ENCODE assay signal across 8 mouse cellular contexts in genomic region chr4:150401830-150402607, GRCm38 (mm10).
DNase-seq lines count a peak whose midpoint lies in the region; ATAC-seq and TF ChIP-seq lines count a peak whose summit lies in the region.

No protein-coding gene starts in this region.

- TF ChIP-seq CTCF in kidney, postnatal 0 days (IDR thresholded peaks at IDR 0.05; ENCODE audit: low read depth) = no peak
- no peak for TF ChIP-seq CTCF in forebrain, postnatal 0 days (IDR thresholded peaks at IDR 0.05; ENCODE audit: low read depth)
- TF ChIP-seq CTCF in liver, postnatal 0 days (IDR thresholded peaks at IDR 0.05; ENCODE audit: low read depth) = no peak

- no peak overlapping the region for H3K4me3 ChIP-seq in kidney, postnatal 0 days (replicated peaks; ENCODE audit: low read depth, low read length)
- no peak overlapping the region for H3K4me3 ChIP-seq in forebrain, postnatal 0 days (ENCODE audit: low read depth, low read length)
- no peak overlapping the region for H3K4me3 ChIP-seq in liver, postnatal 0 days (ENCODE audit: low read depth, low read length)

- no peaks in the 10 kb centered on the region for H3K9me3 ChIP-seq in kidney, postnatal 0 days (replicated peaks; ENCODE audit: low read length)
- no peaks in the 10 kb centered on the region for H3K9me3 ChIP-seq in forebrain, postnatal 0 days (ENCODE audit: low read length)
- H3K9me3 ChIP-seq in liver, postnatal 0 days (ENCODE audit: low read length) = no peaks in the 10 kb centered on the region

- TF ChIP-seq EP300 in liver, postnatal 0 days (IDR thresholded peaks at IDR 0.05; ENCODE audit: low read depth) = no peak

- H3K4me1 ChIP-seq in kidney, postnatal 0 days (replicated peaks; ENCODE audit: insufficient read depth, low read length) = peaks cover 52% of the 10 kb centered on the region
- peaks cover 20% of the 10 kb centered on the region for H3K4me1 ChIP-seq in forebrain, postnatal 0 days (ENCODE audit: insufficient read depth)
- H3K4me1 ChIP-seq in liver, postnatal 0 days (ENCODE audit: insufficient read depth) = peaks cover 61% of the 10 kb centered on the region

- DNase-seq in kidney, postnatal 0 days (ENCODE audit: low spot score) = peak; percentile 49
- DNase-seq in kidney, postnatal 14 days = no peak
- DNase-seq in adrenal gland, adult (ENCODE audit: inconsistent age in 2 of 2, low spot score in 1 of 2) = peak; percentile 51 to 86
- no peak for DNase-seq in forebrain, postnatal 0 days
- DNase-seq in liver, postnatal 0 days = no peak
- no peak for DNase-seq in frontal cortex, postnatal 10 days (ENCODE audit: low spot score in 2 of 2)
- DNase-seq in left cerebral cortex, adult 8-10 months (ENCODE audit: low spot score in 2 of 2) = no peak
- no peak for DNase-seq in spleen, postnatal 14 days (ENCODE audit: low spot score in 2 of 2)

- H3K36me3 ChIP-seq in kidney, postnatal 0 days (ENCODE audit: insufficient read depth, low read length) = no peaks in the 10 kb centered on the region
- H3K36me3 ChIP-seq in forebrain, postnatal 0 days (ENCODE audit: insufficient read depth) = no peaks in the 10 kb centered on the region
- no peaks in the 10 kb centered on the region for H3K36me3 ChIP-seq in liver, postnatal 0 days (replicated peaks; ENCODE audit: insufficient read depth, low read length)

- no peak for ATAC-seq in kidney, postnatal 0 days (replicated peaks; ENCODE audit: low FRiP score, low read depth)
- ATAC-seq in forebrain, postnatal 0 days = no peak
- ATAC-seq in liver, postnatal 0 days = peak; percentile 21; the same call in 1 of the 2 replicates

- no peak overlapping the region for H3K9ac ChIP-seq in kidney, postnatal 0 days (ENCODE audit: low read depth, low read length)
- H3K9ac ChIP-seq in forebrain, postnatal 0 days = no peak overlapping the region
- no peak overlapping the region for H3K9ac ChIP-seq in liver, postnatal 0 days (replicated peaks)

- H3K4me2 ChIP-seq in kidney, postnatal 0 days (ENCODE audit: low read length) = no peak overlapping the region
- H3K4me2 ChIP-seq in forebrain, postnatal 0 days (ENCODE audit: low read depth) = no peak overlapping the region
- H3K4me2 ChIP-seq in liver, postnatal 0 days (ENCODE audit: low read depth, low read length) = no peak overlapping the region

- no peaks in the 10 kb centered on the region for H3K27me3 ChIP-seq in kidney, postnatal 0 days (ENCODE audit: insufficient read depth, low read length)
- no peaks in the 10 kb centered on the region for H3K27me3 ChIP-seq in forebrain, postnatal 0 days (ENCODE audit: insufficient read depth, low read length)
- no peaks in the 10 kb centered on the region for H3K27me3 ChIP-seq in liver, postnatal 0 days (ENCODE audit: insufficient read depth, low read length)

- 61% methylated on average over 13 of the region's 13 CpGs for WGBS in kidney, postnatal 0 days
- 71% methylated on average over 13 of the region's 13 CpGs for WGBS in forebrain, postnatal 0 days
- WGBS in liver, postnatal 0 days (ENCODE audit: insufficient replicate concordance) = 34% methylated on average over 13 of the region's 13 CpGs

- H3K27ac ChIP-seq in kidney, postnatal 0 days = peak overlapping the region; percentile 20; the same call in 1 of the 2 replicates
- 0 out of 2 replicates have a peak overlapping the region, but pooled peaks have one; percentile 11 for H3K27ac ChIP-seq in forebrain, postnatal 0 days (ENCODE audit: low read depth, low read length)
- peak overlapping the region; percentile 69 for H3K27ac ChIP-seq in liver, postnatal 0 days (ENCODE audit: low read depth)

Comparison
In these comparisons a context has a peak if more than half of its experiments do, and no peak if none do; other contexts are left out.
1. DNase-seq: peak in kidney, postnatal 0 days (single experiment) and adrenal gland, adult (2 of 2); none in kidney, postnatal 14 days (single experiment), forebrain, postnatal 0 days (single experiment), liver, postnatal 0 days (single experiment), frontal cortex, postnatal 10 days (0 of 2), left cerebral cortex, adult 8-10 months (0 of 2) and spleen, postnatal 14 days (0 of 2).
2. H3K27ac ChIP-seq: peak in every context shown above with its lines; median percentile 69 in liver, postnatal 0 days; 20 in kidney, postnatal 0 days; 11 in forebrain, postnatal 0 days.